Mouse (Mus musculus): ENCODE results near the gene Gm266. TPM values are rescaled to one million over a fixed set of nuclear protein-coding genes. Genes with fewer than 3 reads are reported as not detected.

Gene Gm266
- polyA plus RNA-seq, 1 experiment from 2014 or later = 14.3 TPM

DNA sequence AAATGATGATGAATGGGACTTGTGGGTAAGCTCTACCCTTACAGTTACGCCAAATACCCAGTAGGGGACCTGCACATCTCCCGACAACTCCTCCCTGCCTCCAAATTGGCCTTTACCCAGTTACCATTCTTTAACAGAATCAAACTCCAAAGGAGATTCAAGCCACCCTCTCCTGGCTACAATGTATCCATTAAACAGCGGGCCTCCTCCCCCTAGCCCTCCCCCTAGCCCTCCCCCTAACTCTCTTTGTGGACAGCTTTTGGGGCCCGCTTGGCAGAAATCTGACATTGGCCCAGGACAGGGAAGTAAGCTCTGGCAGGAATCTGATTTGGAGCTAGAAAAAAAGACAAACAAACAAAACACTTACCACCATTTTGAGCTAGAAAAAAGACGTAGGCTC, 14.0 kb upstream of the Gm266 start:
- no peak overlapping the region for H3K27ac ChIP-seq

DNA sequence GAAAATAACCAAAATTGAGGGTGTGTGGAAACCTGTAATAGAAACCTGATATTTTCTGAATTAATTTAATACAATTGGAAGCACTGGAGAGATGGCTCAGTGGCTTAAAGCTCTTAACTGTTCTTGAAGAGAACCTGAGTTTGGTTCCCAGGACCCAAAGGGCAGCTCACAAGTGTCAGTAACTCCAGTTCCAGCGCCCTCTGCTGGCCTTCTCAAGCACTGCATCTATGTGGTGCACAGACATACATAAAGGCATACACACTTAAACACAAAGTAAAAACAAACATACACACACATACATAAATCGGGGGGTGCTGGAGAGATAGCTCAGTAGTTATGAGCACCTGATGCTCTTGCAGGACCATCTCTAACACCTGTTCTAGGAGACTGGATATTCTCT, 11.5 kb upstream of the Gm266 start:
- Histone ChIP-seq H3K9me3 (replicated peaks) (no peaks in the 10 kb centered on the region), H3K27me3 (no peaks in the 10 kb centered on the region), H3K4me1 (peaks cover 12% of the 10 kb centered on the region), H3K27ac (no peak overlapping the region), H3K4me3 (no peak overlapping the region), H3K9ac (no peak overlapping the region), H3K4me2 (replicated peaks) (no peak overlapping the region), H3K36me3 (no peaks in the 10 kb centered on the region)
- 53% methylated on average over 2 of the region's 2 CpGs for WGBS
- ATAC-seq (ENCODE audit: low FRiP score) = no peak

More for the DNA sequence above, 14.0 kb upstream of the Gm266 start:
- no peak for ATAC-seq (ENCODE audit: low FRiP score)
- WGBS = 47% methylated on average over 5 of the region's 5 CpGs
- Histone ChIP-seq H3K27me3 (no peaks in the 10 kb centered on the region; the same call in 1 of the 2 replicates), H3K4me1 (peaks cover 12% of the 10 kb centered on the region), H3K9me3 (replicated peaks) (no peaks in the 10 kb centered on the region), H3K36me3 (no peaks in the 10 kb centered on the region), H3K4me2 (replicated peaks) (no peak overlapping the region), H3K4me3 (no peak overlapping the region), H3K9ac (no peak overlapping the region)

DNA sequence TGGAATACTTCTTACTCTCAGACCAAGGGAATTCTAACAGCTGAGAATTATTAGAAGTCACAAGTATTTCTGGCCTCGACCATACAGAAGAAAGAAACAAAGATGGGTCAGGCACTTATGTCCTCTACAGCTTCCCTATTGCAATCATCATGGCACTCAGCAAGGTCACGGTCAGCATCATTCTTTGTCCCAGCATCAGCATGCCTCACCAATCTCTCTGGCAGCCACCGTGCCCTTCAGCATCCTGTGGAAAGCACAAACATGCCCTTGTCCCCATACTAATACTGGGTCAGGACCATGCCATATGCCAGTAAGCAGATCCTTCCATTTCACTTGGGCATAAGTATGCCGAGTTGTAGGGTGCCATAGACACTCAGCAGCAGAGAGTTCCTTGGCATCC, 9.3 kb upstream of the Gm266 start:
- no peak overlapping the region for H3K4me2 ChIP-seq (replicated peaks)
- no peak overlapping the region for H3K9ac ChIP-seq
- H3K4me1 ChIP-seq = 0 out of 2 replicates have a peak, but pooled peaks cover 3% of the 10 kb centered on the region
- no peaks in the 10 kb centered on the region for H3K27me3 ChIP-seq
- WGBS = 76% methylated on average over 4 of the region's 4 CpGs
- ATAC-seq (ENCODE audit: low FRiP score) = no peak
- H3K9me3 ChIP-seq (replicated peaks) = no peaks in the 10 kb centered on the region
- H3K36me3 ChIP-seq = no peaks in the 10 kb centered on the region
- no peak overlapping the region for H3K27ac ChIP-seq
- H3K4me3 ChIP-seq = no peak overlapping the region

DNA sequence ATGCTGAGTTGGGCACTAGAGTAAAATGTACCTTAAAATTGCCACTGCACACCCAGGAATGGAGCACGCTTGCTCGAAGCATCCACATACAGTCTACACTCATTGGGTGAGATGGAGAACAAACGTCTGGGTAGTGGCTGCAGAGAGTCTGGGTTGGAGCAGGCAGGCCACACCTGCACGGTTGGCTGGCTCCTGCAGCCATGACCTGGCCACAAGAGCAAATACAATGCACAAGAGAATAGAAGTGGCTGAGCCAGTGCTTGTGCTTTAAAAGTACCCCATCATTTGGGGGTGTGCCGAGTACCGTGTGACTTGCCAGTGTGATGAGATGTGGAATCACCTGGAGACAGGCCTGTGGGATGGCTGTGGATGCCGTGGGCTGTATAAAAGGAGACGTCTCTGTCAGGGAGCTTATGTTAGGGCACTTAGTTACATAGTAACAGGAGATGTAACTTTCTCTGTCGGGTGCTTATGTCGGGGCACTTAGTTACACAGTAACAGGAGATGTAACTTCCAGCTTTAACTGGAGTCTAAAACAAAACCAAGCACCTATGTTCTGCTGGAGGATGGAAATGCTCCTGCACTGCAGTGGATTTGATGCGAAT, 3.7 kb upstream of the Gm266 start:
- Histone ChIP-seq H3K9ac (no peak overlapping the region), H3K4me3 (no peak overlapping the region), H3K27me3 (peaks cover 52% of the 10 kb centered on the region), H3K4me1 (peaks cover 16% of the 10 kb centered on the region), H3K9me3 (replicated peaks) (no peaks in the 10 kb centered on the region), H3K4me2 (replicated peaks) (no peak overlapping the region), H3K27ac (no peak overlapping the region), H3K36me3 (no peaks in the 10 kb centered on the region)
- 63% methylated on average over 11 of the region's 11 CpGs for WGBS
- no peak for ATAC-seq (ENCODE audit: low FRiP score)

DNA sequence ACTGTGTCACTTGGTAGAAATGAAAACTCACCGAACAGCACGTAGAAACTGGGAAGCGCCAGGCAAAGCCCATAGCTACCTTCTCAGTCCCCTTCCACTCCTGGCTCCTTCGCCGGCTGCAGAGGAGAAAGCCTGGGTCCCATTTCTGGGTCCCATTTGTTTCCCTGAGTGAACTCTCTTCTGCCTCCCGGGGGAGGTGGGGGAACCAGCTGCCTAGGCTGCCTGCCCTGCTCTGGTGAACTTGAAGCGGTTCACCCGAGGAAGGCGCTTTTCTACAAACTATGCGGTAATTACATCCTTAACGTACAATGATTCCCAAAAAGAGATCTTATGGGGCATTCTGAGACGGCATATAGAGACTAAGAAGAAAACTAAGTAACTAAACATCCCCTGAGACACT, 832 bp upstream of the Gm266 start:
- WGBS = 8% methylated on average over 12 of the region's 12 CpGs
- Histone ChIP-seq H3K27ac (no peak overlapping the region), H3K36me3 (no peaks in the 10 kb centered on the region), H3K4me2 (replicated peaks) (peak overlapping the region; percentile 69), H3K27me3 (peaks cover 67% of the 10 kb centered on the region), H3K9ac (no peak overlapping the region), H3K4me1 (peaks cover 17% of the 10 kb centered on the region), H3K4me3 (peak overlapping the region; percentile 46; the same call in 1 of the 2 replicates), H3K9me3 (replicated peaks) (no peaks in the 10 kb centered on the region)
- no peak for ATAC-seq (ENCODE audit: low FRiP score)

DNA sequence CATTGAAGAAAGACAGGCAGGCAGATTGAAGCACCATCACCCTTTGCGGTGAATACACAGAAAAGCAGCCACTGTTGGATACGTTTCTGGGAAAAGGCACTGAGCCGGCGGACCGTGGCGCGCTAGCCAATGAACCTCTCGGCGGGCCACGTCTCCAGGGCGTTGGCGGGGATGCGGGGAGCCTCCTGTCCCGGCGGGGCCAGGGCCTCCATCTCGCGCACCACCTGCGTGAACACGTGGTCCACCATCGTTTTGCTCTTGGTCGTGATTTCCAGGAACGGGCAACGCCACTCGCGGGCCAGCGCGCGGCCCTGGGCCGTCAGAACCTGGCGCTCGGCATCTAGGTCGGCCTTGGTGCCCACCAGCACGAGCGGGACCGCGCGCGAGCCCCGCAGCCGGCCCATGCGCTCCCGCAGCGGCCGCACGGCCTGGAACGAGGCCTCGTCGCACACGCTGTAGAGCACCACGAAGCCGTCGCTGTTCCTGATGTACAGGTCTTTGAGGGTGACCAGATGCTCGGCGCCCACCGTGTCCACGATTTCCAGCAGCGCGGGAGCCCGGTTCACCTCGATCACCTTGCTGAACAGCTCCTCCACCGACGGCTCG, 474 bp downstream of the Gm266 start:
- under 1% methylated on average over 63 of the region's 63 CpGs for WGBS

DNA sequence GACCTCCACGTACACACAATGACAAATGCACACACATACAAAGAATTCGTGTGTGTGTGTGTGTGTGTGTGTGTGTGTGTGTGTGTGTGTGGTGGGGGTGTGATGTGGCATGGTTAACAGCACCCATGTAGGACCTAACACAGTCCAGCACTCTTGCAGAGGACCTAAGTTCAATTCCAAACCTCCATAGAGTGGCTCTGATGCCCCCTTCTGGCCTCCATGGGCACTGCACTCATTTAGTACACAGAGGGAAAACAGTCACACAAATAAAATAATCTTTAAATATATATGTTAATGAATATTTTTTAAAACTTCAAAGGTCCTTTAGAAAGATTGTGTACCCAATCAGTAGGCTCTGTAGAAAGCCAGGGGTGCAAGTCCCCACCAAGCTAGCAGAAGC, 5.7 kb downstream of the Gm266 start:
- WGBS = 75% methylated on average over 2 of the region's 2 CpGs
- no peak for ATAC-seq (ENCODE audit: low FRiP score)
- H3K4me1 ChIP-seq = peaks cover 12% of the 10 kb centered on the region

More for the DNA sequence above, 474 bp downstream of the Gm266 start:
- peaks cover 28% of the 10 kb centered on the region for H3K4me1 ChIP-seq
- peak overlapping the region; percentile 69 for H3K4me2 ChIP-seq (replicated peaks)
- H3K27ac ChIP-seq = no peak overlapping the region
- H3K9ac ChIP-seq = peak overlapping the region; percentile 45; the same call in 1 of the 2 replicates
- H3K27me3 ChIP-seq = peaks cover 67% of the 10 kb centered on the region
- H3K4me3 ChIP-seq = peak overlapping the region; percentile 46
- ATAC-seq (ENCODE audit: low FRiP score) = peak; percentile 26; the same call in 1 of the 2 replicates
- no peaks in the 10 kb centered on the region for H3K9me3 ChIP-seq (replicated peaks)
- no peaks in the 10 kb centered on the region for H3K36me3 ChIP-seq

DNA sequence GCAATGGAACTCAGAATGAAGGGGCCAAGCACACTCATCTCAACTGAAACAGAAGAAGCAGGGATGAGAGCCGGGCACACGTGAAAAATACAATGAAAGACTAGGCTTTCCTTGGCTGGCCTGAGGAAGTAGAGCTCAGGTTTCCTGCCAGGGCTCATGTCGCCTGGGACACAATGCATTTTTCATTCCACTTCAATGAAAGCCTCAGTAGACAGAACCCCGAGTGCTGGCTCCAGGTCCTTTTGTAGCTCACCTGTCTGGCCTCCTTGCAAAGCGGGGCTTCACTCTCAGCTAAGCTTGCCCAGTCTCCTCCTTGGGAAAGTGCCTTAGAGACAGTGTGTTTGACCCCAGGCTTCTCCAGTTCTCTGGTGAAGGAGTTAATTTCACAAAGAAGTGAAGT, 6.7 kb downstream of the Gm266 start:
- H3K4me3 ChIP-seq = no peak overlapping the region
- H3K4me2 ChIP-seq (replicated peaks) = no peak overlapping the region
- H3K9me3 ChIP-seq (replicated peaks) = no peaks in the 10 kb centered on the region
- no peak overlapping the region for H3K9ac ChIP-seq
- H3K4me1 ChIP-seq = peaks cover 12% of the 10 kb centered on the region
- H3K36me3 ChIP-seq = no peaks in the 10 kb centered on the region
- 68% methylated on average over 5 of the region's 5 CpGs for WGBS
- no peak for ATAC-seq (ENCODE audit: low FRiP score)
- H3K27me3 ChIP-seq = peaks cover 11% of the 10 kb centered on the region
- H3K27ac ChIP-seq = no peak overlapping the region

More for the DNA sequence above, 5.7 kb downstream of the Gm266 start:
- Histone ChIP-seq H3K36me3 (no peaks in the 10 kb centered on the region), H3K9ac (no peak overlapping the region), H3K27me3 (peaks cover 21% of the 10 kb centered on the region), H3K4me3 (no peak overlapping the region), H3K4me2 (replicated peaks) (no peak overlapping the region), H3K9me3 (replicated peaks) (no peaks in the 10 kb centered on the region), H3K27ac (no peak overlapping the region)

DNA sequence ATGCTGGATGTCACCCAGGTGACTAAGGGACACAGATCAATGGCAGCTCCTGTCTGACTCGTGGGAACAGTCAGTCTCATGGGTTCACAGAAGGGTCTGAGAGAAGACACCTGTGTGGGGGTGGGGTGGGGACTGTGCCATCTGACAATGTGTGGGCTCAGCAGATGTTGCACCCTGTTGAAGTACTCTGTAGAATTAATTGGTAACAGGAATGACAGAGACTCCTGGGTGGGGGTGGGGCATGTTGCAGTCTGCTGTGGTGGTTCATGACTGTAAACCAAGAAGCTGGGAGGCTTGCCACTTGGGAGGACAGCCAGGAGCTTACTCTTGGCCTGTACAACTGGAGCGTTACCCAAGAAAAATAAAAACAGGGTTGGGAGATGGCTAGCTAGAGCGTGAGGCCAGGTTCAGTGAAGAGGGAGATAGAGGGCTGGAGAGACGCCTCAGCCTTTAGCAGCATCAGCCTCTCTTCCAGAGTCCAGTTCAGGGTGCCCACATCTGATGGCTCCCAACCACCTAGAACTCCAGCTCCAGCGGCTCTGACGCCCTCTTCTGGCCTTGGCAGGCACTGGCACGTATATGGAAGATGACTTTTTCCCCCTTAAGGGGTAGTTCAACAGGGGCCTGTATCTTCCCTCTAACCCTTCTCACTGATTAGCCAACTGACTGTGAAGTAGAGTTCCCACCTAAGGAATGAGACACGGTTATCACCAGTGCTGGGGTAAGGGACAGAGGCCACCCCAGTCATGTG, 10.6 kb downstream of the Gm266 start:
- H3K4me2 ChIP-seq (replicated peaks) = no peak overlapping the region
- no peak for ATAC-seq (ENCODE audit: low FRiP score)
- no peak overlapping the region for H3K4me3 ChIP-seq
- H3K9ac ChIP-seq = no peak overlapping the region
- no peak overlapping the region for H3K27ac ChIP-seq
- no peaks in the 10 kb centered on the region; the same call in 1 of the 2 replicates for H3K4me1 ChIP-seq
- no peaks in the 10 kb centered on the region for H3K9me3 ChIP-seq (replicated peaks)
- no peaks in the 10 kb centered on the region for H3K36me3 ChIP-seq
- peaks cover 3% of the 10 kb centered on the region for H3K27me3 ChIP-seq
- 50% methylated on average over 8 of the region's 8 CpGs for WGBS

DNA sequence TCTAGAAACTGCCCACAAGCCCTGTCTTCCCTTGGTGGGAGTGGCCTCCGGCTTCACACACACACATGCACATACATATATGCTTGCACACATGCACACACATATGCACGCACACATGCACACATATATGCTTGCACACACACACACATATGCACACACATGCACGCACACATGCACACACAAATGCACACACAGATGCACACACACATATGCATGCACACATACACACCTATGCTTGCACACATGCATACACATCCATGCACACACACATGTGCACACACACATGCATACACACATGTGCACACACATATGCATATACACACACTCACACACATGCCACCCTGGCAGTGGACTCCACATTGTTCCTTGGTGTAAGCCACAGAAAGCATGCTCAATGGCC, 11.2 kb downstream of the Gm266 start:
- 89% methylated on average over 3 of the region's 3 CpGs for WGBS
- no peak for ATAC-seq (ENCODE audit: low FRiP score)
- H3K4me3 ChIP-seq = no peak overlapping the region
- H3K27ac ChIP-seq = no peak overlapping the region
- no peaks in the 10 kb centered on the region; the same call in 1 of the 2 replicates for H3K4me1 ChIP-seq
- no peaks in the 10 kb centered on the region for H3K9me3 ChIP-seq (replicated peaks)
- H3K36me3 ChIP-seq = no peaks in the 10 kb centered on the region
- H3K27me3 ChIP-seq = peaks cover 3% of the 10 kb centered on the region
- H3K4me2 ChIP-seq (replicated peaks) = no peak overlapping the region
- H3K9ac ChIP-seq = no peak overlapping the region

DNA sequence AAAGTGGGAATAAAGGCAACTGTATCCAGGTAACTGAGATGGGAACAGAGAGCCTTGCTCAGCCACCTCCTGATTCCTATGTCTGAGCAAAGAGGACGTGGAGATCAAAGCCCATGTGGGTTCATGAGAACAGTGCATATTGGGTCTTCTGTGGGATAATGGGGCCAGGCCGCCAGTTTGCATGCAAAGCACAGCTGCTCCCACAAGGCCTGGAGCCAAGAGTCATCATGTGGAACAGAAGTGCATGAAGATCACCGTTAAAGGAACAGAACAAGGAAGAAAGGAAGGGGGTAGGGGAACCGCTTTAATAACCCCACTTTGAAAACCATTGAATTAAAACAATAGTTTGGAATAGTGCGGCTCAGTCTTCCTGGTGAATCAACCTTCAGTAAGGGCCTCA, 12.7 kb downstream of the Gm266 start:
- H3K27ac ChIP-seq = no peak overlapping the region
- no peaks in the 10 kb centered on the region for H3K9me3 ChIP-seq (replicated peaks)
- no peak overlapping the region for H3K4me3 ChIP-seq
- no peaks in the 10 kb centered on the region; the same call in 1 of the 2 replicates for H3K4me1 ChIP-seq
- H3K36me3 ChIP-seq = no peaks in the 10 kb centered on the region
- no peak overlapping the region for H3K4me2 ChIP-seq (replicated peaks)
- ATAC-seq (ENCODE audit: low FRiP score) = no peak
- 64% methylated on average over 5 of the region's 5 CpGs for WGBS
- peaks cover 11% of the 10 kb centered on the region for H3K27me3 ChIP-seq
- H3K9ac ChIP-seq = no peak overlapping the region

DNA sequence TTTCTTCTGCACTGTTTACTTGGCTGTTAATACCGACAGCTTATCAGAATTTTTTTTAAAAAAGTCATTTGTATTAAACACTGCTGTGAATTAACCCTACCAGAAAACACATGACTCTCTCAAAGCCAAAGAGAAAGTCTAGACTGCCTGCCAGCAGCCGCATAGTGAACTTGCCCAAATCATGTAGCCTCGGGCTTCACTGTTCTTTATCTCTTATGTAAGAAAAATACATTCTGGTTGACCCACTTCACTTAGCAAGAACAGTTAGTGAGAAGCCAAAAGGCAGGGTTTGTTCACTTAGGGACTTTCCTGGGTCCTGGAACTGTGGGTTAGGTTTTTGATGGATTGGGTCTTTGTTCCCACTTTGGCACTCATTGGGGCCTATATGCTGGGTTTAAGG, 13.9 kb downstream of the Gm266 start:
- no peak for ATAC-seq (ENCODE audit: low FRiP score)
- Histone ChIP-seq H3K27me3 (peaks cover 11% of the 10 kb centered on the region), H3K4me2 (replicated peaks) (no peak overlapping the region), H3K9ac (no peak overlapping the region), H3K27ac (no peak overlapping the region), H3K36me3 (no peaks in the 10 kb centered on the region), H3K4me3 (no peak overlapping the region), H3K9me3 (replicated peaks) (no peaks in the 10 kb centered on the region), H3K4me1 (no peaks in the 10 kb centered on the region; the same call in 1 of the 2 replicates)
- 86% methylated on average over 3 of the region's 3 CpGs for WGBS
